Mouse (Mus musculus): ENCODE measurements around the gene Mmel1. TPM values are rescaled to one million over a fixed set of nuclear protein-coding genes. Genes with fewer than 3 reads are reported as not detected.

Mmel1 gene
- polyA plus RNA-seq, 1 experiment, result 1.4 TPM

GRCm38 (mm10) chr4:154897676-154898465, 28.5 kb downstream of the Mmel1 start:
- Histone ChIP-seq H3K4me3 (ENCODE audit: low read depth, low read length) (peak overlapping the region; percentile 71), H3K27me3 (ENCODE audit: control insufficient read depth, insufficient read depth, low read length, poor library complexity, severe bottlenecking) (no peaks in the 10 kb centered on the region), H3K9me3 (replicated peaks; ENCODE audit: control insufficient read depth, insufficient read depth, low read length, poor library complexity, severe bottlenecking) (no peaks in the 10 kb centered on the region), H3K36me3 (ENCODE audit: control insufficient read depth, insufficient read depth, low read length, poor library complexity, severe bottlenecking) (no peaks in the 10 kb centered on the region), H3K27ac (ENCODE audit: insufficient read depth, low read length) (no peak overlapping the region), H3K4me1 (ENCODE audit: control insufficient read depth, insufficient read depth, low read length) (no peaks in the 10 kb centered on the region), H3K9ac (ENCODE audit: low read depth, poor library complexity, severe bottlenecking) (peak overlapping the region; percentile 14)
- TF ChIP-seq CTCF (IDR thresholded peaks at IDR 0.05; ENCODE audit: low read depth, low read length), result no peak
- TF ChIP-seq EP300 (IDR thresholded peaks at IDR 0.05; ENCODE audit: insufficient read depth, low read depth, low read length), result no peak
- no peak for TF ChIP-seq POLR2A (IDR thresholded peaks at IDR 0.05; ENCODE audit: insufficient read depth, low read length)

GRCm38 (mm10) chr4:154898506-154899446, 29.4 kb downstream of the Mmel1 start, which contains the start of gene Fam213b:
Fam213b (minus strand) TSS chr4:154899135.
- Histone ChIP-seq H3K36me3 (ENCODE audit: control insufficient read depth, insufficient read depth, low read length, poor library complexity, severe bottlenecking) (no peaks in the 10 kb centered on the region), H3K4me1 (ENCODE audit: control insufficient read depth, insufficient read depth, low read length) (no peaks in the 10 kb centered on the region), H3K9ac (ENCODE audit: low read depth, poor library complexity, severe bottlenecking) (peak within 1 kb of the TSS; percentile 14), H3K4me3 (ENCODE audit: low read depth, low read length) (peak within 1 kb of the TSS; percentile 71), H3K27me3 (ENCODE audit: control insufficient read depth, insufficient read depth, low read length, poor library complexity, severe bottlenecking) (no peaks in the 10 kb centered on the region), H3K27ac (ENCODE audit: insufficient read depth, low read length) (no peak within 1 kb of the TSS), H3K9me3 (replicated peaks; ENCODE audit: control insufficient read depth, insufficient read depth, low read length, poor library complexity, severe bottlenecking) (no peaks in the 10 kb centered on the region)
- TF ChIP-seq CTCF (IDR thresholded peaks at IDR 0.05; ENCODE audit: low read depth, low read length) (no peak), POLR2A (IDR thresholded peaks at IDR 0.05; ENCODE audit: insufficient read depth, low read length) (peak; percentile 99), EP300 (IDR thresholded peaks at IDR 0.05; ENCODE audit: insufficient read depth, low read depth, low read length) (0 out of 2 replicates have a peak, but pooled peaks have one; percentile 3)

- no peak overlapping the region for H3K27ac ChIP-seq (ENCODE audit: insufficient read depth, low read length)
- H3K27me3 ChIP-seq (ENCODE audit: control insufficient read depth, insufficient read depth, low read length, poor library complexity, severe bottlenecking), result no peaks in the 10 kb centered on the region
- H3K36me3 ChIP-seq (ENCODE audit: control insufficient read depth, insufficient read depth, low read length, poor library complexity, severe bottlenecking), result no peaks in the 10 kb centered on the region
- no peak overlapping the region for H3K4me3 ChIP-seq (ENCODE audit: low read depth, low read length)
- H3K4me1 ChIP-seq (ENCODE audit: control insufficient read depth, insufficient read depth, low read length), result no peaks in the 10 kb centered on the region
- H3K9ac ChIP-seq (ENCODE audit: low read depth, poor library complexity, severe bottlenecking), result no peak overlapping the region
- no peaks in the 10 kb centered on the region for H3K9me3 ChIP-seq (replicated peaks; ENCODE audit: control insufficient read depth, insufficient read depth, low read length, poor library complexity, severe bottlenecking)
- TF ChIP-seq CTCF (IDR thresholded peaks at IDR 0.05; ENCODE audit: low read depth, low read length) (no peak), POLR2A (IDR thresholded peaks at IDR 0.05; ENCODE audit: insufficient read depth, low read length) (no peak), EP300 (IDR thresholded peaks at IDR 0.05; ENCODE audit: insufficient read depth, low read depth, low read length) (no peak)
These were observed 33.0 kb downstream of the Mmel1 start for GRCm38 (mm10) chr4:154902371-154902770.

GRCm38 (mm10) chr4:154904185-154905071, 35.0 kb downstream of the Mmel1 start:
- H3K27ac ChIP-seq (ENCODE audit: insufficient read depth, low read length), result peak overlapping the region; percentile 84
- no peaks in the 10 kb centered on the region for H3K9me3 ChIP-seq (replicated peaks; ENCODE audit: control insufficient read depth, insufficient read depth, low read length, poor library complexity, severe bottlenecking)
- peak overlapping the region; percentile 74 for H3K9ac ChIP-seq (ENCODE audit: low read depth, poor library complexity, severe bottlenecking)
- peak overlapping the region; percentile 81 for H3K4me3 ChIP-seq (ENCODE audit: low read depth, low read length)
- no peaks in the 10 kb centered on the region; the same call in 1 of the 2 replicates for H3K27me3 ChIP-seq (ENCODE audit: control insufficient read depth, insufficient read depth, low read length, poor library complexity, severe bottlenecking)
- no peaks in the 10 kb centered on the region for H3K36me3 ChIP-seq (ENCODE audit: control insufficient read depth, insufficient read depth, low read length, poor library complexity, severe bottlenecking)
- no peaks in the 10 kb centered on the region for H3K4me1 ChIP-seq (ENCODE audit: control insufficient read depth, insufficient read depth, low read length)
- TF ChIP-seq CTCF (IDR thresholded peaks at IDR 0.05; ENCODE audit: low read depth, low read length), result no peak
- no peak for TF ChIP-seq EP300 (IDR thresholded peaks at IDR 0.05; ENCODE audit: insufficient read depth, low read depth, low read length)
- peak; percentile 19 for TF ChIP-seq POLR2A (IDR thresholded peaks at IDR 0.05; ENCODE audit: insufficient read depth, low read length)

DNA sequence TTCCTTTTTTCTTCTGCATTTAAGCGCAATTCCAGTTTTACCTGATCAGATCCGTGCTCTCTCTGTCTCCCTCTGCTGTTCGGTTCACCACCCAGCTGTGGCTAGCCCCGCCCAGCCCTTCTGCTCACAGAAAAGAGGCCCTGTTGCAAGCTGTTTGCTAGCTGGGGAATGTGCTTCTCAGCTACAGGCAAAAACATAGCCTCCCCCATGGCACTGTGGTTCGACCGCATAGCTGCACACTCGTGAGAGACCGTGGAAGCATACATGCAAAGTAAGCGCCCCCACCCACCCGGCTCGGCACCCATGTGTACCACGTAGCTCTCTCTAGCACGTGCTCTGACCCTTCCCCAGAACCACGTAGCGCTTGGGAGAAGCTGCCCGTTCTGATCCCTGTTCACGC, 38.4 kb downstream of the Mmel1 start:
- no peaks in the 10 kb centered on the region for H3K9me3 ChIP-seq (replicated peaks; ENCODE audit: control insufficient read depth, insufficient read depth, low read length, poor library complexity, severe bottlenecking)
- no peaks in the 10 kb centered on the region; the same call in 1 of the 2 replicates for H3K27me3 ChIP-seq (ENCODE audit: control insufficient read depth, insufficient read depth, low read length, poor library complexity, severe bottlenecking)

More for the DNA sequence above, 38.4 kb downstream of the Mmel1 start:
- TF ChIP-seq CTCF (IDR thresholded peaks at IDR 0.05; ENCODE audit: low read depth, low read length) (peak; percentile 75), POLR2A (IDR thresholded peaks at IDR 0.05; ENCODE audit: insufficient read depth, low read length) (no peak)
- Histone ChIP-seq H3K4me1 (ENCODE audit: control insufficient read depth, insufficient read depth, low read length) (no peaks in the 10 kb centered on the region), H3K27ac (ENCODE audit: insufficient read depth, low read length) (no peak overlapping the region), H3K36me3 (ENCODE audit: control insufficient read depth, insufficient read depth, low read length, poor library complexity, severe bottlenecking) (no peaks in the 10 kb centered on the region), H3K4me3 (ENCODE audit: low read depth, low read length) (no peak overlapping the region), H3K9ac (ENCODE audit: low read depth, poor library complexity, severe bottlenecking) (no peak overlapping the region)

All from ES-Bruce4 (cell line).